Mouse (Mus musculus): ENCODE results near the gene Mut. TPM values are rescaled to one million over a fixed set of nuclear protein-coding genes. Genes with fewer than 3 reads are reported as not detected.

Gene Mut
- polyA plus RNA-seq, 1 experiment from 2014 or later: 32.2 TPM

DNA sequence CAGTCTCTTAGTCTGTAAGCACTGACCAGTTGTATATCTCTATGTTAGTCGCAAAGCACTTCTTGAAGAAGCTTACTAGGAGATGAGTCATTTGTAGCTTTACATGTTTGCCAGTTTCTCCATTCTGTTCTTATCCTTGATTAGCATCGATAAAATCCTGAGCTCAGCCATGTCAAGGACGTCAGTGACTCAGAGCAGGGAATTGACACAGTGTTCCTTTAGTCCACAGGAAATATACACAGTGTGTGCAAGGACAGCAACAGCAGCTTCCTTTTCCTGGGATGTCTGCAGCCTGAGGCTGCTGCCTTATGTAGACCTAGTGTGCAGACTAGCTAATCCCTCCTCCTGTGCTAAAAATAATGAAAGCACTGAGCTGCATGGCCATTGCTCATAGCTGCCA lies 14.0 kb downstream of the Mut start:
- no peak for ATAC-seq (ENCODE audit: insufficient number of reproducible peaks, low FRiP score, low TSS enrichment, low read depth)
- WGBS: 89% methylated on average over 3 of the region's 3 CpGs
- peaks cover 29% of the 10 kb centered on the region for H3K36me3 ChIP-seq

DNA sequence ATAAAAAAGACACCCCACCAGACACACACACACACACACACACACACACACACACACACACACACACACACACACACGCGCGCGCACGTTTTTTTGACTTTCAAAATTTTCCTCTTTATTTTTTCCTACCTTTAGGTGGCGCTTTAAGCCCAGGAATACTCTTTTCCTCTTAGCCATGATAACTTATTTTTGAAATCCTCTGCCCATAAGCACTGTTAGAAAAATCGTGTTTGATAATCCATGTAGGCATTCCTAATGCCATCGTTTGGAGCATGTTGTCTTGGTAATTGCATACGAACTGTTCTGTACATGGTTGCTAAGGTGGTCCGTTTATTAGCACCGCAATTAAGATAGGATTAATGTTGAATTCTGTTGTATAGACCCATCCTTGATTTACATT lies 43.4 kb downstream of the Mut start:
- Histone ChIP-seq H3K9ac (no peak overlapping the region), H3K9me3 (replicated peaks) (no peaks in the 10 kb centered on the region), H3K4me3 (replicated peaks) (no peak overlapping the region), H3K4me2 (replicated peaks) (no peak overlapping the region), H3K27ac (replicated peaks) (no peak overlapping the region), H3K27me3 (no peaks in the 10 kb centered on the region), H3K36me3 (no peaks in the 10 kb centered on the region), H3K4me1 (no peaks in the 10 kb centered on the region)
- WGBS: 62% methylated on average over 11 of the region's 11 CpGs
- no peak for ATAC-seq (ENCODE audit: insufficient number of reproducible peaks, low FRiP score, low TSS enrichment, low read depth)

More for the DNA sequence above, 14.0 kb downstream of the Mut start:
- Histone ChIP-seq H3K4me2 (replicated peaks) (no peak overlapping the region), H3K27me3 (no peaks in the 10 kb centered on the region), H3K4me1 (no peaks in the 10 kb centered on the region), H3K9ac (no peak overlapping the region), H3K9me3 (replicated peaks) (no peaks in the 10 kb centered on the region), H3K27ac (replicated peaks) (no peak overlapping the region), H3K4me3 (replicated peaks) (no peak overlapping the region)

DNA sequence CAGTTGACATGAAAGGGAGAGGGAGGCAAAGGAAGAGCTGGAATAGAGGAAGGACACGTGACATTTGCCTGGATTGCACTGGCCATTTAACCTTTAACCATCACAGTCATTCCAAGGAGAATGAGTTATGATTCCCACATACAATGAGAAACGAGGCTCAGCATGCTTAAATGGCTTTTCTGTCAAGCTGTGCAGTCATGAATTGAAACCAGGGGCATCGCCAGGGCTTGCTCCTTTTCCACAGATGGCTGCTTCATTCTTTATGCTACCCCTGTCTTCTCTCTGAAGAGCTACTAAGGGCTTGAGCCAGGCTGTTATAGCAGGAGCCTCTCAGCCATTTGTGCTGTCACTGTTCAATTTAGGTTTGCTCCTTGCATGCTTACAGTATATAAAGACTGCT lies 57.6 kb downstream of the Mut start:
- Histone ChIP-seq H3K4me2 (replicated peaks) (no peak overlapping the region), H3K36me3 (no peaks in the 10 kb centered on the region), H3K9me3 (replicated peaks) (no peaks in the 10 kb centered on the region), H3K27ac (replicated peaks) (no peak overlapping the region), H3K9ac (no peak overlapping the region), H3K4me1 (no peaks in the 10 kb centered on the region), H3K27me3 (no peaks in the 10 kb centered on the region), H3K4me3 (replicated peaks) (no peak overlapping the region)
- ATAC-seq (ENCODE audit: insufficient number of reproducible peaks, low FRiP score, low TSS enrichment, low read depth): no peak
- WGBS: 53% methylated on average over 3 of the region's 3 CpGs

Other genes with a start within 250 kb of the Mut start
- not detected in 2 replicates for gene Esp1, start 207.6 kb upstream of the Mut start, polyA plus RNA-seq (2015; fragmentation: Nextera tagmentation; extraction: Ambion mirVana)
- gene Crisp2, start 127.7 kb upstream of the Mut start, polyA plus RNA-seq (2015; fragmentation: Nextera tagmentation; extraction: Ambion mirVana): 0.12 TPM in 1 of 2 replicates, not detected in the other
- gene Rhag, start 123.6 kb upstream of the Mut start, polyA plus RNA-seq (2015; fragmentation: Nextera tagmentation; extraction: Ambion mirVana): 0.13 and 0.35 TPM in 2 replicates
- gene 9130008F23Rik, start 54.1 kb upstream of the Mut start, polyA plus RNA-seq (2015; fragmentation: Nextera tagmentation; extraction: Ambion mirVana): 2.0 and 2.2 TPM in 2 replicates
- 0.45 and 1.7 TPM in 2 replicates for gene Glyatl3, start 20.3 kb upstream of the Mut start, polyA plus RNA-seq (2015; fragmentation: Nextera tagmentation; extraction: Ambion mirVana)
- gene Cenpq, start 362 bp downstream of the Mut start, polyA plus RNA-seq (2015; fragmentation: Nextera tagmentation; extraction: Ambion mirVana): 19.5 and 21.0 TPM in 2 replicates